Mouse (Mus musculus): ENCODE results near the gene Espn. TPM values are rescaled to one million over a fixed set of nuclear protein-coding genes. Genes with fewer than 3 reads are reported as not detected.

Espn gene
- 11.5 and 11.6 TPM in 2 replicates for polyA plus RNA-seq (2014; fragmentation: Nextera tagmentation; extraction: Ambion mirVana)

DNA sequence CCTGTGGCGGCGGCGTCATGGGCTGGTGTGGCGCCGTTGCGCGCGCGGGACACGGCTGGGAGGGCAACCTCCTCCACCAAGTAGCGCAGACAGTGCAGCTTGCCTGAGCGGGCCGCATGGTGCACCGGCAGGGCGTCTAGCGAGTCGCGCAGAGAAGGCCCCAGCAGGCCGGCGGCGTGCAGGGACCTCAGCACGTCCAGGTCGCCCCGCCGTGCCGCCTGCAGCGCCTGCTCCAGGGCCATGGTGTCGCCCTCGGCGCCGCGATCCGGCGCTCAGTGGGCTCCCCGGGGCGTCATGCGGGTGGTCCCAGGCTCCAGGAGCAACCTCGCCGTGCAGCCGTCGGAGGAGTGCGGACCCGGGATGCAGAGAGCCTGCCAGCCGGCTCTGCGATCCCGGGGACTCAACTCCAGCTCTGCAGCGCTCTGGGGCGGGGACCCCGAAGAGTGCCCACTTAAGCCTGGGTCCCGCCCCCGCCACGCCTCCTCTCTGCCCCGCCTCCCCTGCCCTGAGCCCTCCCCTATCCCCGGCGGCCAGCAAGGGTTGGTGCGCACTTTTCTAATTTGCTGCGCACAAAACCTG is at the start of gene Espn:
Gene Espn (minus strand): TSS at position 406 of the 579 bp plus-strand sequence.
- peak within 1 kb of the TSS; percentile 36 for H3K9ac ChIP-seq
- no peak within 1 kb of the TSS for H3K27ac ChIP-seq (ENCODE audit: low read depth)
- peak within 1 kb of the TSS; percentile 38 for H3K4me3 ChIP-seq (ENCODE audit: low read depth, low read length)
- under 1% methylated on average over 52 of the region's 57 CpGs for WGBS
- H3K4me1 ChIP-seq (ENCODE audit: insufficient read depth): 0 out of 2 replicates have a peak, but pooled peaks cover 3% of the 10 kb centered on the region
- H3K4me2 ChIP-seq: peak within 1 kb of the TSS; percentile 71
- TF ChIP-seq CTCF (IDR thresholded peaks at IDR 0.05; ENCODE audit: low read depth): no peak
- no peaks in the 10 kb centered on the region for H3K36me3 ChIP-seq (ENCODE audit: insufficient read depth)
- H3K27me3 ChIP-seq (ENCODE audit: insufficient read depth, low read length): peaks cover 48% of the 10 kb centered on the region
- no peaks in the 10 kb centered on the region for H3K9me3 ChIP-seq (ENCODE audit: low read depth, low read length)
- ATAC-seq (ENCODE audit: insufficient read depth) (peak; percentile 89), DNase-seq (peak; percentile 80)

DNA sequence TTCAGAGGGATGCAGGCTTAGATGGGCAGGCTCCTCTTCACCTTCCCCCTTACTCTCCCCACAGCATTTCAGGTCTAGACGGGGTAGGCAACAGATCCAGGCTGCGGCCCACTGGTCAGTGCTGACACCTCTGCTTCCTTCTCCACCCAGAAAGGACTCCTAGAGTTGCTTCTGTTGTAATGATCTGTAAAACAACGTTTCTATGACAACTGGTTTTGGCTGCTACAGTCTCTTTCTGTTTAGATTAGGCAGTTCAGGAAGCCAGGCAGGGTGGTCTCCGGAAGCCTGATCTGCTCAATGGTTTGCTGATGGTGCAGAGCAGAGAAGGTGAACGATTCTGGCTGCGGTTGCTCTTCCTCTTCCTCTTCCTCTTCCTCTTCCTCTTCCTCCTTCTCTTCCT is 49.3 kb upstream of the Espn start:
- Histone ChIP-seq H3K4me1 (ENCODE audit: insufficient read depth) (peaks cover 19% of the 10 kb centered on the region), H3K4me2 (no peak overlapping the region), H3K9me3 (ENCODE audit: low read depth, low read length) (no peaks in the 10 kb centered on the region), H3K4me3 (ENCODE audit: low read depth, low read length) (no peak overlapping the region), H3K36me3 (ENCODE audit: insufficient read depth) (no peaks in the 10 kb centered on the region), H3K27ac (ENCODE audit: low read depth) (peak overlapping the region; percentile 46; the same call in 1 of the 2 replicates), H3K9ac (no peak overlapping the region), H3K27me3 (ENCODE audit: insufficient read depth, low read length) (no peaks in the 10 kb centered on the region)
- WGBS: 27% methylated on average over 6 of the region's 6 CpGs
- peak; percentile 83 for DNase-seq
- ATAC-seq (ENCODE audit: insufficient read depth): peak; percentile 87
- no peak for TF ChIP-seq CTCF (IDR thresholded peaks at IDR 0.05; ENCODE audit: low read depth)

DNA sequence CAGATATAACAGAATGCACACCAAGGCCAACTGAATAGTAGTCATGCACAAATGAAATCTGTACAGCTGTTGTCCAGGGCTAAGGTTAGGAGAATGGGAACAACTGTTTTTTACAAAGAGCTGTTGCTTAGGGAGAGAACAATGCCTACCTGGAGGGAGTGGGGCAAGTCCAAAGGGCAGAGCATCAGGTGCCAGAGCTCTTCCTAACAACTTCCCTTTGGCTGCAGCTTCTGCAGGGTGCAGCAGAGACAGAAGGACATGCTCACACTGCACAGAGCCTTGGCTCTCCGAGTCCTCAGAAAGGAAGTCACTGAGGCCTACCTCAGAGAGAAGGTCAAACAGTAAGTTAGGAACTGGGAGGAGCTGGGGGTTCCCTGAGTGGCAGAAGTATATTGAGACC is 47.4 kb upstream of the Espn start:
- Histone ChIP-seq H3K36me3 (ENCODE audit: insufficient read depth) (no peaks in the 10 kb centered on the region), H3K9ac (no peak overlapping the region), H3K27ac (ENCODE audit: low read depth) (no peak overlapping the region), H3K4me3 (ENCODE audit: low read depth, low read length) (no peak overlapping the region), H3K4me1 (ENCODE audit: insufficient read depth) (peaks cover 19% of the 10 kb centered on the region), H3K9me3 (ENCODE audit: low read depth, low read length) (no peaks in the 10 kb centered on the region), H3K4me2 (no peak overlapping the region), H3K27me3 (ENCODE audit: insufficient read depth, low read length) (no peaks in the 10 kb centered on the region)
- ATAC-seq (ENCODE audit: insufficient read depth): no peak
- 59% methylated on average over 1 of the region's 1 CpGs for whole genome bisulfite sequencing
- DNase-seq: no peak
- TF ChIP-seq CTCF (IDR thresholded peaks at IDR 0.05; ENCODE audit: low read depth): no peak

DNA sequence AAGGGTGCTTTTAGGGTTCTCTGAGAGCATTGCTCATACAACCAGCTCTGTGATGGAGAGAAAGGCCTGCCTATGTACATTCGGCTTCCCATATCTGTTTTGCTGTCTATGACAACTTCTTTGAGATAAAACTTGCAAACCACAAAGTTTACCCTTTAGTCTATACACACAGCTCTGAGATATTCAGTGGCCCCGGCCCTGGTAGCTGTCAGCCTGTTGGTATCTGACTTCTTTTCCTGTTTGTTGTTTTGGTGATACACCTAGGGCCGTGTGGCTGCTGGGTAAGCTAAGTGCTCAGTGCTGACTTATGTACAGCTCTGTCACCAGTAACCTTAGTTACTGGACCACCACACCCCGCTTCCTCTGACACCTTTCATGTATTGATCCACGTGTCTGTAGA is 45.4 kb upstream of the Espn start:
- H3K27ac ChIP-seq (ENCODE audit: low read depth): no peak overlapping the region
- no peak overlapping the region for H3K9ac ChIP-seq
- no peaks in the 10 kb centered on the region for H3K9me3 ChIP-seq (ENCODE audit: low read depth, low read length)
- H3K4me1 ChIP-seq (ENCODE audit: insufficient read depth): peaks cover 15% of the 10 kb centered on the region
- ATAC-seq (ENCODE audit: insufficient read depth) (no peak), DNase-seq (no peak)
- H3K27me3 ChIP-seq (ENCODE audit: insufficient read depth, low read length): no peaks in the 10 kb centered on the region
- no peak for TF ChIP-seq CTCF (IDR thresholded peaks at IDR 0.05; ENCODE audit: low read depth)
- WGBS: 53% methylated on average over 5 of the region's 5 CpGs
- no peak overlapping the region for H3K4me3 ChIP-seq (ENCODE audit: low read depth, low read length)
- H3K36me3 ChIP-seq (ENCODE audit: insufficient read depth): no peaks in the 10 kb centered on the region
- H3K4me2 ChIP-seq: no peak overlapping the region

DNA sequence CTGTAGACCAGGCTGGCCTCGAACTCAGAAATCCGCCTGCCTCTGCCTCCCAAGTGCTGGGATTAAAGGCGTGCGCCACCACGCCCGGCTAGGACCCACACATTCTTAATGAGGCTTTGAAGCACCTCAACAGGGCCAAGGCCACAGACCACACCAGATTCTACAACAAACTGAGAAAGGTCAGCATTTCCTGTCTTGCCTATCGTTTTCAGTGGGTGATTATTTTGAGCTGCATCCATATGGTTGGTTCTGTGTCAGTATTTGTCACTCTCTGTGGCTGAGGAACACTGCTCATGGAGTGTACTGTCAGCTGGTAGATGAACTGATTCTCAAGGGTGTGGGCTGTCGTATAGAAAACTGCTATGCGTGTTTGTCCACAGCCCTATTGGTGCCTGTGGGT is 44.1 kb upstream of the Espn start:
- Histone ChIP-seq H3K4me1 (ENCODE audit: insufficient read depth) (peaks cover 4% of the 10 kb centered on the region), H3K27ac (ENCODE audit: low read depth) (no peak overlapping the region), H3K4me2 (no peak overlapping the region), H3K9me3 (ENCODE audit: low read depth, low read length) (no peaks in the 10 kb centered on the region), H3K27me3 (ENCODE audit: insufficient read depth, low read length) (no peaks in the 10 kb centered on the region), H3K36me3 (ENCODE audit: insufficient read depth) (no peaks in the 10 kb centered on the region), H3K9ac (no peak overlapping the region), H3K4me3 (ENCODE audit: low read depth, low read length) (no peak overlapping the region)
- WGBS: 86% methylated on average over 8 of the region's 9 CpGs
- DNase-seq (no peak), ATAC-seq (ENCODE audit: insufficient read depth) (no peak)
- TF ChIP-seq CTCF (IDR thresholded peaks at IDR 0.05; ENCODE audit: low read depth): no peak

DNA sequence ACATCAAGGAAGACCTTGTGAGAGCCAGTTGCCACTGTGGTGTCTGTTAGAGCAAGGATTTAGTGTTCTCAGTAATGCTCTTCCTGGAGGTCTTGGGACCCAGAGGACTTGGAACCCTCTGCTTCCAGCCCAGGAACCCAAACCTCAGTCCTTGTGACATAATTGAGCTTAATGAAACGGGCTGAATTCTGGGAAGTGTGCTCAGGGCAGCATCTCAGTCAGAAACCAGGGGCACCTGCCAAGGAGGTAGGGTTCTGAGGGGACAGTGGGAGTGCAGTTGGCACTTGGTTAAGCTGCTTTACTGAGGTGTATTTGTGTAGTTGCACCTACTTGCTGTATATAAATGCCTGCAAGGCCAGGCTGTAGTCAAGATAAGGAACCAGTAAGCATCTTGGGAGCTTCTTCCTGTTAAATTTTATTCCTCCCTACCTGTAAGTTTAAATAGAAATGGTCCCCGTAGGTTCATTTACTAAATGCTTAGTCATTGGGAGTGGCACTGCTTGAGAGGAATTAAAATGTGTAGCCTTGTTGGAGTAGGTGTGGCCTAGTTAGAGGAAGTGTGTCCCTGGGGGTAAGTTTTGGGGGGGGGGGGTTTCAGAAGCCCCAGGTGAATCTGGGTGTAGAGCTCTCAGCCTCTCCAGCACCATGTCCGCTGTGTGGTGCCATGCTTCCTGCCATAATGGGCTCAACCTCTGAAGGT is 42.5 kb upstream of the Espn start:
- Histone ChIP-seq H3K4me1 (ENCODE audit: insufficient read depth) (no peaks in the 10 kb centered on the region), H3K4me2 (no peak overlapping the region), H3K9ac (no peak overlapping the region), H3K27me3 (ENCODE audit: insufficient read depth, low read length) (no peaks in the 10 kb centered on the region), H3K36me3 (ENCODE audit: insufficient read depth) (no peaks in the 10 kb centered on the region), H3K9me3 (ENCODE audit: low read depth, low read length) (no peaks in the 10 kb centered on the region), H3K27ac (ENCODE audit: low read depth) (no peak overlapping the region), H3K4me3 (ENCODE audit: low read depth, low read length) (no peak overlapping the region)
- no peak for DNase-seq
- WGBS: 82% methylated on average over 3 of the region's 3 CpGs
- ATAC-seq (ENCODE audit: insufficient read depth): no peak
- no peak for TF ChIP-seq CTCF (IDR thresholded peaks at IDR 0.05; ENCODE audit: low read depth)

DNA sequence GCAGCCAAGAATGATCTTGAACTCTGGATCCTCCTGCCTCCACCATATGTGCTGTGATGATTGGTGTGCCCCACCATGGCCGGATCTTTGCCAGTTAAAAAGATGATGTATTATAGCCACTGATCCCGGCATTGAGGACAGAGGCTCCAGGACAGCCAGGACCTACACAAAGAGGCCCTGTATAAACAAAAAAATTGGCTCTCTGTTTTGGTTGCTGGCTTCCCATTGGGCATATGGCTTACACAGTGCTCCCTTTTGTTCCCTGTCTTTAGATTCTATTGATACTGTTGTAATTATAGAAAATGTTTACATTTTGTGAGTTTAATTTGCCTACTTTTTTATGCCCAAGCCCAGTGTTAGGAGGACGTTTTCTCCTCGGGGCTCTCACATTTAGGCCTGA is 40.4 kb upstream of the Espn start:
- 47% methylated on average over 4 of the region's 4 CpGs for WGBS
- Histone ChIP-seq H3K9ac (no peak overlapping the region), H3K36me3 (ENCODE audit: insufficient read depth) (no peaks in the 10 kb centered on the region), H3K9me3 (ENCODE audit: low read depth, low read length) (no peaks in the 10 kb centered on the region), H3K4me2 (no peak overlapping the region), H3K27me3 (ENCODE audit: insufficient read depth, low read length) (no peaks in the 10 kb centered on the region), H3K4me3 (ENCODE audit: low read depth, low read length) (no peak overlapping the region), H3K27ac (ENCODE audit: low read depth) (no peak overlapping the region), H3K4me1 (ENCODE audit: insufficient read depth) (no peaks in the 10 kb centered on the region)
- no peak for TF ChIP-seq CTCF (IDR thresholded peaks at IDR 0.05; ENCODE audit: low read depth)
- DNase-seq (no peak), ATAC-seq (ENCODE audit: insufficient read depth) (no peak)

All from lung, embryonic 14.5 days (tissue).